Mouse (Mus musculus): ENCODE measurements at regions not wholly inside any gene's neighbourhood (a gene's known extent, or its start where the extent isn't known, plus 50 kb on each side); places are given as distances from the start of the nearest gene placed in this dataset.

- 18% methylated on average over 6 of the region's 6 CpGs for whole genome bisulfite sequencing
- Histone ChIP-seq H3K4me1 (replicated peaks; ENCODE audit: control insufficient read depth, insufficient read depth, low read length) (peaks cover 9% of the 10 kb centered on the region), H3K9me3 (ENCODE audit: control insufficient read depth, low read length) (no peaks in the 10 kb centered on the region), H3K9ac (ENCODE audit: low read length) (no peak overlapping the region), H3K4me3 (ENCODE audit: low read length) (no peak overlapping the region), H3K27ac (ENCODE audit: low read length) (peak overlapping the region; percentile 50; the same call in 1 of the 2 replicates), H3K27me3 (ENCODE audit: control insufficient read depth, insufficient read depth, low read depth, low read length) (no peaks in the 10 kb centered on the region), H3K4me2 (ENCODE audit: low read depth, low read length) (no peak overlapping the region), H3K36me3 (ENCODE audit: control insufficient read depth, insufficient read depth, low read length) (no peaks in the 10 kb centered on the region)
- ATAC-seq (ENCODE audit: low read depth): peak; percentile 93
Observed at GRCm38 (mm10) chr10:61034056-61034455, 55.1 kb upstream of the Pcbd1 start.

- Histone ChIP-seq H3K4me1 (replicated peaks; ENCODE audit: control insufficient read depth, insufficient read depth, low read length) (no peaks in the 10 kb centered on the region; the same call in 1 of the 2 replicates), H3K27me3 (ENCODE audit: control insufficient read depth, insufficient read depth, low read depth, low read length) (no peaks in the 10 kb centered on the region), H3K9me3 (ENCODE audit: control insufficient read depth, low read length) (no peaks in the 10 kb centered on the region), H3K27ac (ENCODE audit: low read length) (no peak overlapping the region), H3K9ac (ENCODE audit: low read length) (no peak overlapping the region), H3K4me2 (ENCODE audit: low read depth, low read length) (no peak overlapping the region), H3K36me3 (ENCODE audit: control insufficient read depth, insufficient read depth, low read length) (no peaks in the 10 kb centered on the region), H3K4me3 (ENCODE audit: low read length) (no peak overlapping the region)
- no peak for ATAC-seq (ENCODE audit: low read depth)
- 73% methylated on average over 5 of the region's 5 CpGs for WGBS
Observed at GRCm38 (mm10) chr10:61028598-61028997, 60.5 kb upstream of the Pcbd1 start.

- no peak for ATAC-seq (ENCODE audit: low read depth)
- Histone ChIP-seq H3K4me3 (ENCODE audit: low read length) (no peak overlapping the region), H3K4me2 (ENCODE audit: low read depth, low read length) (no peak overlapping the region), H3K9ac (ENCODE audit: low read length) (no peak overlapping the region), H3K27ac (ENCODE audit: low read length) (no peak overlapping the region), H3K27me3 (ENCODE audit: control insufficient read depth, insufficient read depth, low read depth, low read length) (no peaks in the 10 kb centered on the region), H3K9me3 (ENCODE audit: control insufficient read depth, low read length) (no peaks in the 10 kb centered on the region), H3K36me3 (ENCODE audit: control insufficient read depth, insufficient read depth, low read length) (no peaks in the 10 kb centered on the region), H3K4me1 (replicated peaks; ENCODE audit: control insufficient read depth, insufficient read depth, low read length) (no peaks in the 10 kb centered on the region)
- WGBS: 76% methylated on average over 6 of the region's 6 CpGs
Observed at GRCm38 (mm10) chr10:61027215-61027614, 61.9 kb upstream of the Pcbd1 start.

GRCm38 (mm10) chr10:61025061-61025460, 64.1 kb upstream of the Pcbd1 start:
- WGBS: 58% methylated on average over 4 of the region's 4 CpGs
- ATAC-seq (ENCODE audit: low read depth): no peak
- no peaks in the 10 kb centered on the region for H3K4me1 ChIP-seq (replicated peaks; ENCODE audit: control insufficient read depth, insufficient read depth, low read length)
- no peaks in the 10 kb centered on the region for H3K9me3 ChIP-seq (ENCODE audit: control insufficient read depth, low read length)
- H3K4me3 ChIP-seq (ENCODE audit: low read length): no peak overlapping the region
- H3K27ac ChIP-seq (ENCODE audit: low read length): no peak overlapping the region
- H3K36me3 ChIP-seq (ENCODE audit: control insufficient read depth, insufficient read depth, low read length): no peaks in the 10 kb centered on the region
- H3K4me2 ChIP-seq (ENCODE audit: low read depth, low read length): no peak overlapping the region
- H3K9ac ChIP-seq (ENCODE audit: low read length): no peak overlapping the region
- no peaks in the 10 kb centered on the region for H3K27me3 ChIP-seq (ENCODE audit: control insufficient read depth, insufficient read depth, low read depth, low read length)

GRCm38 (mm10) chr10:61024166-61024565, 65.0 kb upstream of the Pcbd1 start:
- no peak overlapping the region for H3K4me3 ChIP-seq (ENCODE audit: low read length)
- no peaks in the 10 kb centered on the region for H3K36me3 ChIP-seq (ENCODE audit: control insufficient read depth, insufficient read depth, low read length)
- H3K4me1 ChIP-seq (replicated peaks; ENCODE audit: control insufficient read depth, insufficient read depth, low read length): no peaks in the 10 kb centered on the region
- H3K27me3 ChIP-seq (ENCODE audit: control insufficient read depth, insufficient read depth, low read depth, low read length): no peaks in the 10 kb centered on the region
- H3K4me2 ChIP-seq (ENCODE audit: low read depth, low read length): no peak overlapping the region
- no peak for ATAC-seq (ENCODE audit: low read depth)
- H3K9me3 ChIP-seq (ENCODE audit: control insufficient read depth, low read length): no peaks in the 10 kb centered on the region
- H3K27ac ChIP-seq (ENCODE audit: low read length): no peak overlapping the region
- H3K9ac ChIP-seq (ENCODE audit: low read length): no peak overlapping the region
- WGBS: 44% methylated on average over 3 of the region's 3 CpGs

- H3K27me3 ChIP-seq (ENCODE audit: control insufficient read depth, insufficient read depth, low read depth, low read length): no peaks in the 10 kb centered on the region
- 20% methylated on average over 7 of the region's 7 CpGs for WGBS
- no peaks in the 10 kb centered on the region for H3K36me3 ChIP-seq (ENCODE audit: control insufficient read depth, insufficient read depth, low read length)
- ATAC-seq (ENCODE audit: low read depth): no peak
- H3K27ac ChIP-seq (ENCODE audit: low read length): no peak overlapping the region
- H3K9me3 ChIP-seq (ENCODE audit: control insufficient read depth, low read length): no peaks in the 10 kb centered on the region
- no peak overlapping the region for H3K9ac ChIP-seq (ENCODE audit: low read length)
- no peak overlapping the region for H3K4me2 ChIP-seq (ENCODE audit: low read depth, low read length)
- no peaks in the 10 kb centered on the region for H3K4me1 ChIP-seq (replicated peaks; ENCODE audit: control insufficient read depth, insufficient read depth, low read length)
- no peak overlapping the region for H3K4me3 ChIP-seq (ENCODE audit: low read length)
Observed at GRCm38 (mm10) chr10:61023431-61023830, 65.7 kb upstream of the Pcbd1 start.

GRCm38 (mm10) chr10:61019566-61019965, 69.6 kb upstream of the Pcbd1 start:
- ATAC-seq (ENCODE audit: low read depth): no peak
- no peaks in the 10 kb centered on the region for H3K9me3 ChIP-seq (ENCODE audit: control insufficient read depth, low read length)
- H3K27ac ChIP-seq (ENCODE audit: low read length): no peak overlapping the region
- 13% methylated on average over 2 of the region's 2 CpGs for WGBS
- no peak overlapping the region for H3K4me3 ChIP-seq (ENCODE audit: low read length)
- no peaks in the 10 kb centered on the region for H3K36me3 ChIP-seq (ENCODE audit: control insufficient read depth, insufficient read depth, low read length)
- no peak overlapping the region for H3K9ac ChIP-seq (ENCODE audit: low read length)
- no peak overlapping the region for H3K4me2 ChIP-seq (ENCODE audit: low read depth, low read length)
- no peaks in the 10 kb centered on the region for H3K4me1 ChIP-seq (replicated peaks; ENCODE audit: control insufficient read depth, insufficient read depth, low read length)
- H3K27me3 ChIP-seq (ENCODE audit: control insufficient read depth, insufficient read depth, low read depth, low read length): no peaks in the 10 kb centered on the region

- no peak overlapping the region for H3K4me3 ChIP-seq (ENCODE audit: low read length)
- ATAC-seq (ENCODE audit: low read depth): no peak
- H3K9me3 ChIP-seq (ENCODE audit: control insufficient read depth, low read length): no peaks in the 10 kb centered on the region
- no peak overlapping the region for H3K4me2 ChIP-seq (ENCODE audit: low read depth, low read length)
- no peaks in the 10 kb centered on the region for H3K4me1 ChIP-seq (replicated peaks; ENCODE audit: control insufficient read depth, insufficient read depth, low read length)
- 78% methylated on average over 1 of the region's 1 CpGs for WGBS
- H3K9ac ChIP-seq (ENCODE audit: low read length): no peak overlapping the region
- H3K27me3 ChIP-seq (ENCODE audit: control insufficient read depth, insufficient read depth, low read depth, low read length): no peaks in the 10 kb centered on the region
- H3K36me3 ChIP-seq (ENCODE audit: control insufficient read depth, insufficient read depth, low read length): no peaks in the 10 kb centered on the region
- H3K27ac ChIP-seq (ENCODE audit: low read length): no peak overlapping the region
Observed at GRCm38 (mm10) chr10:61012199-61012695, 76.9 kb upstream of the Pcbd1 start.

GRCm38 (mm10) chr10:61010697-61011096, 78.4 kb upstream of the Pcbd1 start:
- Histone ChIP-seq H3K4me1 (replicated peaks; ENCODE audit: control insufficient read depth, insufficient read depth, low read length) (no peaks in the 10 kb centered on the region), H3K27me3 (ENCODE audit: control insufficient read depth, insufficient read depth, low read depth, low read length) (no peaks in the 10 kb centered on the region), H3K4me2 (ENCODE audit: low read depth, low read length) (no peak overlapping the region), H3K9ac (ENCODE audit: low read length) (no peak overlapping the region), H3K9me3 (ENCODE audit: control insufficient read depth, low read length) (no peaks in the 10 kb centered on the region), H3K36me3 (ENCODE audit: control insufficient read depth, insufficient read depth, low read length) (no peaks in the 10 kb centered on the region), H3K4me3 (ENCODE audit: low read length) (no peak overlapping the region), H3K27ac (ENCODE audit: low read length) (no peak overlapping the region)
- WGBS: 67% methylated on average over 4 of the region's 4 CpGs
- ATAC-seq (ENCODE audit: low read depth): no peak

- H3K9me3 ChIP-seq (ENCODE audit: control insufficient read depth, low read length): no peaks in the 10 kb centered on the region
- WGBS: 81% methylated on average over 3 of the region's 3 CpGs
Observed at GRCm38 (mm10) chr10:61007403-61007802, 81.7 kb upstream of the Pcbd1 start.

More at GRCm38 (mm10) chr10:61007403-61007802, 81.7 kb upstream of the Pcbd1 start:
- Histone ChIP-seq H3K4me3 (ENCODE audit: low read length) (no peak overlapping the region), H3K27me3 (ENCODE audit: control insufficient read depth, insufficient read depth, low read depth, low read length) (no peaks in the 10 kb centered on the region), H3K27ac (ENCODE audit: low read length) (no peak overlapping the region), H3K9ac (ENCODE audit: low read length) (no peak overlapping the region), H3K36me3 (ENCODE audit: control insufficient read depth, insufficient read depth, low read length) (no peaks in the 10 kb centered on the region), H3K4me2 (ENCODE audit: low read depth, low read length) (no peak overlapping the region), H3K4me1 (replicated peaks; ENCODE audit: control insufficient read depth, insufficient read depth, low read length) (no peaks in the 10 kb centered on the region)
- ATAC-seq (ENCODE audit: low read depth): no peak
